Mouse (Mus musculus): Measurements from ENCODE around the gene Rasgrp2. TPM values are rescaled to one million over a fixed set of nuclear protein-coding genes. Genes with fewer than 3 reads are reported as not detected.

Gene Rasgrp2
- 69.5 and 79.2 TPM in 2 replicates for polyA plus RNA-seq (2012; rRNA removed)

DNA sequence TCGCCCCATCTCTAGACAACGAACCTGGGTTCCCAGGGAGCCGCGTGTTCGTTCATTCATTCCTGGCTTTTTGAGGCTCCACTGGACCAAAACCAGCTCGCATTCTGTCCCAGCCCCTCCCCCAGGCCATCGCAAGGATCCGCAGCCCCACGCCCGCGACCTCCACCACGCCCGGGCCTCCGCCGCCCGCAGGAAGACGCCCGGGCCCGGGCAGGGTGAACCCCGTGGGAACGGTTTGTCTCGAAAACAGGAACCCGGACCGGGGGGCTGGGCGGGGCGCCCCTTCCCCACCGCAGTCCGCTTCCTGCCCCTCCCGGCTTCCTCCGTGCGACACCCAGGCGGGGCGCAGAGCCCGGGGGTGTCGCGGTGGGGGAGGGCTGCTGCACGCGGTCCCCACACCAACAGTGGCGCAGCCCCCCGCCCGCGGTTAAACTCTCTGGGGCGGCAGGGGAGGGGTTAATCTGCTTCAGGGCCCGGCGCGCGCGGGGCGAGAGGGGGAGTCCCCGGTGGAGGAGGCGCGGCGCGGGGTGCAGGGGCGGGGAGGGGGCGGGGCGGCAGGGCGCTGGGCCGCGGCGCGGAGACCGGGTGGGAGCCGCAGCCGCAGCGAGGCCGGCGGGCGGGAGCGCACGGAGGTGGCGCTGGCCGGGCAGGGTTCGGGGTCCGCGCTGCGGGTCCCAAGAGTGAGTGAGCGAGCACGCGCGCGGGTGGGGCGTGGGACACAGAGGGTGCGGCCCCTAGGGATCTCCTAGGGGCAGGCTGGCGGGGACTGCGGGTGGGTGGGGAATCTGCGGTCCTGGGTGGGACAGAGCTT is at the start of gene Rasgrp2:
TSS of gene Rasgrp2 (plus strand) at position 56 of the 811 bp plus-strand sequence.

DNA sequence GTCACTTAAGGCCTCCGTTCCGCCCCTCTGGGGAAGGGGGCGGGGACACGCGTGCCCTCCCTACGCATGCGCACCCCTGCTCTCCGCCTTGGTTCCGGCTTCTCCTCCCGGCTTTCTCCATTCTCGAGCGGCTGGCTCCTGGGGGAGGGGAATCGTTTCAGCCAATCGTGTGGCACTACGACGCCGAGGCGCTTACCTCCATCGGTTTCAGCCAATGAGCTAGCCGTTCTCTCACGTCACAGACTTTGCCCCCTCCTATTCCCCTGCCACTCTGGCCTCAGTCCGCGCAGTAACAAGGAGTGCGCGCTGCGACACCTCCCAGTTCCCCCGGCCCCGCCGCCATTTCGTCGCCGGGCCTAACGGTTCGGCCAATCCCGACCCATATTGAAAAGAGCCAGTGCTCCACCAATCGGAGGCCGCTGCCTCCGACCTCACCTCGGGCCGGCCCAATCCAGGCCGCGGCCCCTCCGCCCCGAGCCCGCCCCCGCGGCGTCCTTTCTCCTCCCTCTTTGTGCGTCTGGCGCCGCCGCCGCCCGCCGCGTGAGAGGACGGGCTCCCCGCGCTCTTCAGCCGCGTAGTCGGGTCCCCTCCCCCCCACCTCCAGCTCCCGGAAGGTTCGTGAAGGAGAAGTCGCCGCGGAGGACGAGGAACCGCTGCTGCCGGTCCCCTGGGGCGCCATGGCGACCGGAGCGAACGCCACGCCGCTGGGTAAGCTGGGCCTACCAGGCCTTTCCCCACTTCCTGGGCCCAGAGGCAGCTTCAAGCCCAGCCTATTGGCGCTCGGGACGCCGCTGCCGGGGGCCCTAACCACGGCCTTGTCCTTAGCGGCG is 35.5 kb upstream of the Rasgrp2 start, which contains the start of gene Sf1:
TSS of gene Sf1 (plus strand) at position 280 of the 830 bp plus-strand sequence.

DNA sequence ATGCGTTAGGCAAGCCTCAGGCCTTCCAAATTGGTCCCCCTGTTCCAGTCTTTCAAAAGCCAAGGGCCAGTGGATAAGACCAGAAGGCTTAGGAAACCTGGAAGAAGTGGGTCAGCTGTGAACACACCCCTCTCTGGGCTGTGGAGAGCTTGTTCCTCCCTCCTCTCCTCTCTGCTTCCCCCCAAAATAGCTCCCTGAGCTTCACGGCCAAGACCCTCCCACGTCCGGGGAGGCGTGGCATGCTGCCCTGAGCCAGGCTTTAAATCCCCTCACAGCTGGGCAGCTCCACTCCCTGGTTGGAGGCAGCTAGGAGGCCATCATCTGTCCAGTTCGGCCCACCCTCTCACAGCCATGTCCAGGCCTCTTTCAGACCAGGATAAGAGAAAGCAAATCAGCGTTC is 15.0 kb upstream of the Rasgrp2 start, which contains the start of gene Pygm:
TSS of gene Pygm (plus strand) at position 272 of the 400 bp plus-strand sequence.

DNA sequence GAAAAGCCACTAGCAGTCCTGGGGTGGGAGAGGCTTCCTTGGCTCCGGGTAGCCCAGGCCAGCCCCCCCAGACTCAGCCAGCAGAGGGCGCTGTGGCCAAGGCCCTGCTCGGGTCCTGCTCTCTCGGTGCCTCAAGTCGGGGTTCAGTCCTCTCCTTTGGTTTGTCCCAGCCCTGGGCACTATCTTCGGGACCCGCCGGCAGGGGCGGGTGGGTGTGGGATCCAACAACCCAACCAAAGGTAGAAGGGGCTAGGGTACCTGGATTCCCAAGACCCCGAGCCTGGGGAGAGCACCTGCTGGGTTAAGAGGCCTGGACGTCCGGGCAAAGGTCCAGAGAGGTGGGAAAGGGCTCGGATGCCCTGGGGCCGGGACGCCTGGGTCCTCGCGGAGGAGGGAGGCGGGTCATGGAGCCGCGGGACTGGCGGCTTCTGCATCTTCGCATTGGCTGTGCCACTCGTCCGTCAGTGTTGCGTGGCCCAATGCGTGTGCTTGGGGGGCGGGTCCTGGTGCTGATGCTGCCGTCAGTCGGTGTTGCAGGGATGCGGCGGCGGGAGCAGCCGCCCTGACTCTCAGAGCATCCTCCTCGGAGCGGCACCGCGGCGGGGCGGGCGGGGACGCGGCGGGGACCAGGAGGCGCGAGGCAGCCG is 19.2 kb downstream of the Rasgrp2 start, which contains the start of gene Nrxn2:
TSS of gene Nrxn2 (plus strand) at position 499 of the 647 bp plus-strand sequence.

Other genes with a start within 250 kb of the Rasgrp2 start
- not detected in 2 replicates for gene Majin, start 215.0 kb upstream of the Rasgrp2 start, polyA plus RNA-seq (2012; rRNA removed)
- gene Gpha2, start 173.0 kb upstream of the Rasgrp2 start, polyA plus RNA-seq (2012; rRNA removed) = 0.07 and 0.08 TPM in 2 replicates
- gene Ppp2r5b, start 163.5 kb upstream of the Rasgrp2 start, polyA plus RNA-seq (2012; rRNA removed) = 2.7 and 2.8 TPM in 2 replicates
- 4.1 and 5.0 TPM in 2 replicates for gene Atg2a, start 157.7 kb upstream of the Rasgrp2 start, polyA plus RNA-seq (2012; rRNA removed)
- 64.9 and 71.3 TPM in 2 replicates for gene Ehd1, start 122.6 kb upstream of the Rasgrp2 start, polyA plus RNA-seq (2012; rRNA removed)
- 2.0 TPM in 2 replicates for gene Cdc42bpg, start 92.9 kb upstream of the Rasgrp2 start, polyA plus RNA-seq (2012; rRNA removed)
- 16.2 and 19.2 TPM in 2 replicates for gene Men1, start 64.4 kb upstream of the Rasgrp2 start, polyA plus RNA-seq (2012; rRNA removed)
- gene Map4k2, start 58.2 kb upstream of the Rasgrp2 start, polyA plus RNA-seq (2012; rRNA removed) = 13.7 and 16.5 TPM in 2 replicates
- gene Sf1, start 35.6 kb upstream of the Rasgrp2 start, polyA plus RNA-seq (2012; rRNA removed) = 48.0 and 61.2 TPM in 2 replicates
- 1.5 and 1.7 TPM in 2 replicates for gene Pygm, start 14.9 kb upstream of the Rasgrp2 start, polyA plus RNA-seq (2012; rRNA removed)
- gene Nrxn2, start 19.4 kb downstream of the Rasgrp2 start, polyA plus RNA-seq (2012; rRNA removed) = 0.31 and 0.40 TPM in 2 replicates
- not detected in 2 replicates for gene Slc22a12, start 143.7 kb downstream of the Rasgrp2 start, polyA plus RNA-seq (2012; rRNA removed)